Mouse (Mus musculus): Measurements from ENCODE around the gene Spint4. TPM values are rescaled to one million over a fixed set of nuclear protein-coding genes. Genes with fewer than 3 reads are reported as not detected.

Gene Spint4
- polyA plus RNA-seq, 1 experiment from 2014 or later: not detected

Other genes with a start within 250 kb of the Spint4 start
- gene Sys1, start 241.5 kb upstream of the Spint4 start, polyA plus RNA-seq (2016; fragmentation: Nextera tagmentation; extraction: Ambion mirVana): 55.2 and 59.2 TPM in 2 replicates
- gene Gm20458, start 237.5 kb upstream of the Spint4 start, polyA plus RNA-seq (2016; fragmentation: Nextera tagmentation; extraction: Ambion mirVana): 2.3 and 3.4 TPM in 2 replicates
- not detected in 2 replicates for gene Trp53tg5, start 224.8 kb upstream of the Spint4 start, polyA plus RNA-seq (2016; fragmentation: Nextera tagmentation; extraction: Ambion mirVana)
- 1.2 and 1.7 TPM in 2 replicates for gene Dbndd2, start 212.4 kb upstream of the Spint4 start, polyA plus RNA-seq (2016; fragmentation: Nextera tagmentation; extraction: Ambion mirVana)
- 24.9 and 32.7 TPM in 2 replicates for gene Pigt, start 201.0 kb upstream of the Spint4 start, polyA plus RNA-seq (2016; fragmentation: Nextera tagmentation; extraction: Ambion mirVana)
- 36.2 and 39.6 TPM in 2 replicates for gene Wfdc2, start 136.1 kb upstream of the Spint4 start, polyA plus RNA-seq (2016; fragmentation: Nextera tagmentation; extraction: Ambion mirVana)
- not detected in 2 replicates for gene Spint3, start 125.0 kb upstream of the Spint4 start, polyA plus RNA-seq (2016; fragmentation: Nextera tagmentation; extraction: Ambion mirVana)
- gene Wfdc6a, start 113.1 kb upstream of the Spint4 start, polyA plus RNA-seq (2016; fragmentation: Nextera tagmentation; extraction: Ambion mirVana): 0.28 TPM in 1 of 2 replicates, not detected in the other
- gene Eppin, start 104.9 kb upstream of the Spint4 start, polyA plus RNA-seq (2016; fragmentation: Nextera tagmentation; extraction: Ambion mirVana): not detected in 2 replicates
- gene Wfdc6b, start 85.0 kb upstream of the Spint4 start, polyA plus RNA-seq (2016; fragmentation: Nextera tagmentation; extraction: Ambion mirVana): not detected in 2 replicates
- gene Wfdc8, start 84.9 kb upstream of the Spint4 start, polyA plus RNA-seq (2016; fragmentation: Nextera tagmentation; extraction: Ambion mirVana): not detected in 2 replicates
- not detected in 2 replicates for gene Wfdc16, start 59.7 kb upstream of the Spint4 start, polyA plus RNA-seq (2016; fragmentation: Nextera tagmentation; extraction: Ambion mirVana)
- not detected in 2 replicates for gene Wfdc10, start 42.5 kb upstream of the Spint4 start, polyA plus RNA-seq (2016; fragmentation: Nextera tagmentation; extraction: Ambion mirVana)
- not detected in 2 replicates for gene Wfdc9, start 41.9 kb upstream of the Spint4 start, polyA plus RNA-seq (2016; fragmentation: Nextera tagmentation; extraction: Ambion mirVana)
- not detected in 2 replicates for gene Wfdc11, start 24.4 kb upstream of the Spint4 start, polyA plus RNA-seq (2016; fragmentation: Nextera tagmentation; extraction: Ambion mirVana)
- gene Wfdc13, start 13.4 kb upstream of the Spint4 start, polyA plus RNA-seq (2016; fragmentation: Nextera tagmentation; extraction: Ambion mirVana): not detected in 2 replicates
- gene Spint5, start 16.8 kb downstream of the Spint4 start, polyA plus RNA-seq (2016; fragmentation: Nextera tagmentation; extraction: Ambion mirVana): not detected in 2 replicates
- gene Wfdc3, start 47.4 kb downstream of the Spint4 start, polyA plus RNA-seq (2016; fragmentation: Nextera tagmentation; extraction: Ambion mirVana): 0.61 and 0.91 TPM in 2 replicates
- gene Dnttip1, start 47.5 kb downstream of the Spint4 start, polyA plus RNA-seq (2016; fragmentation: Nextera tagmentation; extraction: Ambion mirVana): 95.9 and 105 TPM in 2 replicates
- 558 and 599 TPM in 2 replicates for gene Ube2c, start 71.4 kb downstream of the Spint4 start, polyA plus RNA-seq (2016; fragmentation: Nextera tagmentation; extraction: Ambion mirVana)
- gene Tnnc2, start 81.5 kb downstream of the Spint4 start, polyA plus RNA-seq (2016; fragmentation: Nextera tagmentation; extraction: Ambion mirVana): 73.9 and 74.6 TPM in 2 replicates
- gene Snx21, start 87.3 kb downstream of the Spint4 start, polyA plus RNA-seq (2016; fragmentation: Nextera tagmentation; extraction: Ambion mirVana): 19.0 and 19.2 TPM in 2 replicates
- 13.8 and 14.0 TPM in 2 replicates for gene Acot8, start 106.4 kb downstream of the Spint4 start, polyA plus RNA-seq (2016; fragmentation: Nextera tagmentation; extraction: Ambion mirVana)
- gene Zswim3, start 106.6 kb downstream of the Spint4 start, polyA plus RNA-seq (2016; fragmentation: Nextera tagmentation; extraction: Ambion mirVana): 8.5 TPM in 2 replicates
- 17.3 and 20.4 TPM in 2 replicates for gene Zswim1, start 124.2 kb downstream of the Spint4 start, polyA plus RNA-seq (2016; fragmentation: Nextera tagmentation; extraction: Ambion mirVana)
- gene Spata25, start 130.0 kb downstream of the Spint4 start, polyA plus RNA-seq (2016; fragmentation: Nextera tagmentation; extraction: Ambion mirVana): not detected in 2 replicates
- gene Ctsa, start 134.4 kb downstream of the Spint4 start, polyA plus RNA-seq (2016; fragmentation: Nextera tagmentation; extraction: Ambion mirVana): 103 and 107 TPM in 2 replicates
- gene Neurl2, start 135.0 kb downstream of the Spint4 start, polyA plus RNA-seq (2016; fragmentation: Nextera tagmentation; extraction: Ambion mirVana): 6.3 and 6.8 TPM in 2 replicates
- gene Pltp, start 159.2 kb downstream of the Spint4 start, polyA plus RNA-seq (2016; fragmentation: Nextera tagmentation; extraction: Ambion mirVana): 32.6 and 37.0 TPM in 2 replicates
- gene Pcif1, start 180.8 kb downstream of the Spint4 start, polyA plus RNA-seq (2016; fragmentation: Nextera tagmentation; extraction: Ambion mirVana): 82.6 and 97.6 TPM in 2 replicates
- 14.4 and 17.4 TPM in 2 replicates for gene Zfp335, start 213.3 kb downstream of the Spint4 start, polyA plus RNA-seq (2016; fragmentation: Nextera tagmentation; extraction: Ambion mirVana)
- gene Mmp9, start 242.3 kb downstream of the Spint4 start, polyA plus RNA-seq (2016; fragmentation: Nextera tagmentation; extraction: Ambion mirVana): 1.9 and 2.9 TPM in 2 replicates